Mouse (Mus musculus) bone marrow macrophage, adult 2 months (primary cell): Measurements from ENCODE around the gene Sept10.

Experiments
- CTCF ChIP-seq: IDR thresholded peaks from 2 replicates; pipeline ENCODE4 v1.5.1; 2012; ENCODE audit warnings: low read depth, mild to moderate bottlenecking, low read length, moderate library complexity
- POLR2A ChIP-seq: IDR thresholded peaks from 2 replicates; pipeline ENCODE4 v1.6.1; 2012; ENCODE audit warnings: mild to moderate bottlenecking, low read depth, low read length, borderline replicate concordance

DNA sequence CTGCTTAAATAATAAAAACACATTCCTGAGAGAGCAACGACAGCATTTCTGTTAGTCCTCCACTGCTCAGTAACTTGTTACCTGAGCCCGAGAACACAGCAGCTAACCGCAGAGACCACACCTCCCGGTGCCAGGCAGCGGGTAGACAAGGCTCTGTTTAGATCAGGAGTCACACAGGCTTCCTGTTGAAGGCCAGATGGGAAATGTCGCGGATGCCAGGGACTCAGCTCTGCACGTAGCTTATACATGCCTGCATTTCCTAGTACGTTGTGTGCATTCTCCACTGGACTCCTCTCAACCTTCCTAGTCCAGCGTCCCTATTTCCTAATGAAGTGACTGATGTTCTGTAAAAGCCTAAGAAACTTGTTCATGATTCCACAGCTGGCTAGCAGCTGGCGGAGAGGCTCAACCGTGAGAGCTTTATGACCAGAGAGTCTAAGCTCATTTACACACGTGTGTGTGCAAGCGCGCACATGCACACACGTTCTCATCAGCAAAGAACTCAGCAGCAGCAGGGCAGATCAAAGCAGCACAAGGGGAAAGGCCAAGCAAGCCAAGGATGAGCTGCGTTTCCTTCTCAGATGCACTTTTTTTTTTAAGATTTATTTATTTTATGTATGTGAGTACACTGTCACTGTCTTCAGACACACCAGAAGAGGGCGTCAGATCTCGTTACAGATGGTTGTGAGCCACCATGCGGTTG lies 89.6 kb downstream of the Sept10 start:
- TF ChIP-seq CTCF: no peak
- no peak for TF ChIP-seq POLR2A
